Mouse (Mus musculus): ENCODE results near the gene Neurl2. TPM values are rescaled to one million over a fixed set of nuclear protein-coding genes. Genes with fewer than 3 reads are reported as not detected.

The Neurl2 gene
- polyA plus RNA-seq, 1 experiment from 2014 or later: 7.1 TPM

DNA sequence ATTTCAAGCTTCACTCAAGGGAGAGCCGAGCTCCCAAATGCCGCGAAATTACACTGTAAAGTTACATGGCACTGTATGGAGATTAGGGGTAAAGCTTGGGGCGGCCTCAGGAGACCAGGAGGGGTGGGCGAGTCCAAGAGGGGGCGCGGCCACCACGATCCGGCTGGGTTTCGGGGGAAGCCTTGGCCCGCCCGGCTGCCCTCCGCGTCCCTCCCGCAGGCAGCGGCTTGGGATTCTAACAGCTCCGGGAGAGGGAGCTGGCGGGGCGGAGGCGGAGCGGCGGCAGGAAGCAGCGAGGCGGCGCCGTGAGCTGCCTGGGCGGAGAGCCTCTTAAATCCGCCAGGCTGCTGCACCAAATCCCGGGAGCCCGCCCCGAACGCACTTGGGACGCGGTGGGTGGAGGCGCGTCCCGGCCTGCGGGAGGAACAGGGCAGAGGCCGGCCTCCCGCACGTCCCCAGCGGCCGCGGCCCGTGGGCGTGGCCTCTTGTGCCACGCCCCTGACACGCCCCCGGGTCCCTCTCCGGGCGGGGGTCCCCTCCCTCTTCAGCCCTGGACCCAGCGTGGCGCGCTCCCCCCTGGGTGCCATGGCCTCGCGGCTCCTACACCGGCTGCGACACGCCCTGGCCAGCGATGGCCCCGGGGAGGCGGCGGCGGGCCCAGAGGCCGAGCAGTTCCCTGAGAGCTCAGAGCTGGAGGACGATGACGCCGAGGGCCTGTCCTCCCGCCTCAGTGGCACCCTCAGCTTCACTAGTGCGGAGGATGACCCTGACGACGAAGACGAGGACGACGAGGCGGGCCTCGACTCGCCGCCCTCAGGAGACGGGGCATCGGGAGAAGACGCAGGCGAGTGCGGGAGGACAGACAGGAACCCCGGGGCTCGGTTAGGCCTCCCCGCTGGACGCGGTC is 47.5 kb downstream of the Neurl2 start, which contains the start of gene Snx21:
TSS of gene Snx21 (plus strand) at position 343 of the 907 bp plus-strand sequence.
- peak within 1 kb of the TSS; percentile 77 for H3K4me3 ChIP-seq (ENCODE audit: low read length)
- H3K27ac ChIP-seq (ENCODE audit: low read length): peak within 1 kb of the TSS; percentile 96
- H3K4me1 ChIP-seq (replicated peaks; ENCODE audit: control insufficient read depth, insufficient read depth, low read length): peaks cover 16% of the 10 kb centered on the region
- H3K9ac ChIP-seq (ENCODE audit: low read length): peak within 1 kb of the TSS; percentile 88
- H3K4me2 ChIP-seq (ENCODE audit: low read depth, low read length): peak within 1 kb of the TSS; percentile 86
- WGBS: under 1% methylated on average over 79 of the region's 89 CpGs
- no peaks in the 10 kb centered on the region for H3K9me3 ChIP-seq (ENCODE audit: control insufficient read depth, low read length)
- H3K27me3 ChIP-seq (ENCODE audit: control insufficient read depth, insufficient read depth, low read depth, low read length): no peaks in the 10 kb centered on the region
- no peaks in the 10 kb centered on the region for H3K36me3 ChIP-seq (ENCODE audit: control insufficient read depth, insufficient read depth, low read length)
- ATAC-seq (ENCODE audit: low read depth): peak; percentile 96

DNA sequence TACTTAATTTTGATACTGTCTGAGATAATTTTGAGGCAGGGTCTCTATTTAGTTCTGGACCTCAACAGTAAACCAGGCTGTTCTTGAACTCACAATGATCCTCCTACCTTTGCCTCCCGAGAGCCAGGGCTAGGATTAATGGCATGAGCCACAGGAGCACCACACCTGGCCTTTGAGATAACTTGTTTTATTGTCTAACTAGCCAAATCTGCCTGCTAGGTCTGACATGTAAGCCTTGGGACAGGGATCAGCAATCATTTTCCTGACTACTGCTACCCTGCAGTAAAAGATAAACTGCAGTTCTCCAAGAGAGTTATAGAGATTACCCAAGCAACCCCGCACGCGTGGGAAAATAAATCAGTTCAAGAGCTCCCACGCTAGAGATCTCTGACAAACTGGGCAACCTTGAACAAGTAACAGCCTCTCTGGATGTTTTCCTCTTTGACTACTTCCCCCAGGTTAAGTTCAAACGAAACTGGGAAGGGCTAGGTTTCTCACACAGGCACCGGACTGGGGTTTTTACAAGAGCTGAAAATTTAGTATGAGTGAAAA is 48.3 kb downstream of the Neurl2 start:
- Histone ChIP-seq H3K9ac (ENCODE audit: low read length) (peak overlapping the region; percentile 88), H3K27ac (ENCODE audit: low read length) (peak overlapping the region; percentile 96), H3K36me3 (ENCODE audit: control insufficient read depth, insufficient read depth, low read length) (no peaks in the 10 kb centered on the region), H3K9me3 (ENCODE audit: control insufficient read depth, low read length) (no peaks in the 10 kb centered on the region), H3K27me3 (ENCODE audit: control insufficient read depth, insufficient read depth, low read depth, low read length) (no peaks in the 10 kb centered on the region), H3K4me3 (ENCODE audit: low read length) (peak overlapping the region; percentile 77), H3K4me1 (replicated peaks; ENCODE audit: control insufficient read depth, insufficient read depth, low read length) (peaks cover 16% of the 10 kb centered on the region), H3K4me2 (ENCODE audit: low read depth, low read length) (peak overlapping the region; percentile 86)
- 6% methylated on average over 7 of the region's 7 CpGs for WGBS
- ATAC-seq (ENCODE audit: low read depth): no peak

DNA sequence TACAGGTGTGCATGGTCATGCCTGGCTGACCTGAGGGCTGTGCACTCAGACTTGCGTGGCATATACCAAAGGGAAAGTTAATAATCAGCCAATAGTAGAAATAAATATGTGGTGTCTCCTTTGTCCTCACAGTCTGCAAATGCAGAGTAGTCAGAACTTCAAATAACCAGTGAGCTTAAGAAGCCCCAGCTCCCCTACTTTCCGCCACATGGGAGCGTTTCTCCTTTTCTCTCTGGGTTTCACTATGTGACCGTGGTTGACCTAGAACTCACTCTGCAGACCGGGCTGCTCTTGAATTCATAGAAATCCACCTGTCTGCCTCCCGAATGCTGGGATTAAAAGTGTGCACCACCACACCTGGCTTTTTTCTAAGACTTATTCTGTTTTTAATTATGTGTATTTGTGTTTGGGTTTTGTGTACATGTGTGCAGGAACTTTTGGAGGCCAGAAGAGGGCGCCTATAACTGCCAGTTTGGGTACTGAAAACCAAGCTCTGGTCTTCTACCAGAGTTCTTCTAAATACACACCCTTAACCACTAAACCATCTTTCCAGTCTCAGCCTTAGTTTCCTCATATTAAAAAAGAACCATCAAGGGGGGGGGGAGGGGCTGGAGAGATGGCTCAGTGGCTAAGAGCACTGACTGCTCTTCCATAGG is 49.2 kb downstream of the Neurl2 start:
- Histone ChIP-seq H3K4me3 (ENCODE audit: low read length) (no peak overlapping the region), H3K27me3 (ENCODE audit: control insufficient read depth, insufficient read depth, low read depth, low read length) (no peaks in the 10 kb centered on the region), H3K36me3 (ENCODE audit: control insufficient read depth, insufficient read depth, low read length) (no peaks in the 10 kb centered on the region), H3K4me2 (ENCODE audit: low read depth, low read length) (no peak overlapping the region), H3K9me3 (ENCODE audit: control insufficient read depth, low read length) (no peaks in the 10 kb centered on the region), H3K27ac (ENCODE audit: low read length) (no peak overlapping the region), H3K9ac (ENCODE audit: low read length) (no peak overlapping the region), H3K4me1 (replicated peaks; ENCODE audit: control insufficient read depth, insufficient read depth, low read length) (peaks cover 16% of the 10 kb centered on the region)
- ATAC-seq (ENCODE audit: low read depth): no peak
- 74% methylated on average over 7 of the region's 7 CpGs for WGBS

DNA sequence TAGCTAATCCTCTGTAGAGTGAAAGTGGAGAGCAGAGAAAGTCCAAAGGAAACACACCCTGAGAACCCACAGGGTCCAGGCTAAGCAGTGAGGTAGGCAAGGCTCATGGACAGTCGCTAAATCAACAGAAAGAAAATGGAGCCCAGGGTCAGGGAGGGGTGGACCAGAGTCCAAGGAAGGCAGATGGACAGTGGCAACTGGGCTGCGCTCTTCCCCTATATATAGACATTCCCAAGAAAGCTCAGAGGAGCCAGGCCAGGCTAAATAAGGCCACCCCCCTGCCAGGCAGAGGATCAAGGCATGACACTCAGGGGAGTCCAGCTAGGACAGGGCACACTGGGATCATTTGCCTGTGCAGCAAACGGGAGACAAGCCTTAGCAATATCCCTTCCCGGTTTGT is 51.4 kb downstream of the Neurl2 start:
- peaks cover 11% of the 10 kb centered on the region for H3K4me1 ChIP-seq (replicated peaks; ENCODE audit: control insufficient read depth, insufficient read depth, low read length)
- no peak overlapping the region for H3K9ac ChIP-seq (ENCODE audit: low read length)
- no peak overlapping the region for H3K4me2 ChIP-seq (ENCODE audit: low read depth, low read length)
- H3K27ac ChIP-seq (ENCODE audit: low read length): no peak overlapping the region
- no peaks in the 10 kb centered on the region for H3K27me3 ChIP-seq (ENCODE audit: control insufficient read depth, insufficient read depth, low read depth, low read length)
- H3K36me3 ChIP-seq (ENCODE audit: control insufficient read depth, insufficient read depth, low read length): no peaks in the 10 kb centered on the region
- WGBS: 65% methylated on average over 4 of the region's 4 CpGs
- no peaks in the 10 kb centered on the region for H3K9me3 ChIP-seq (ENCODE audit: control insufficient read depth, low read length)
- no peak overlapping the region for H3K4me3 ChIP-seq (ENCODE audit: low read length)
- ATAC-seq (ENCODE audit: low read depth): no peak

Other genes with a start within 250 kb of the Neurl2 start
- gene Wfdc6a, start 248.0 kb downstream of the Neurl2 start, polyA plus RNA-seq (2015; fragmentation: Nextera tagmentation; extraction: Ambion mirVana): 0.92 and 1.4 TPM in 2 replicates
- gene Eppin, start 239.9 kb downstream of the Neurl2 start, polyA plus RNA-seq (2015; fragmentation: Nextera tagmentation; extraction: Ambion mirVana): not detected in 2 replicates
- gene Wfdc6b, start 219.9 kb downstream of the Neurl2 start, polyA plus RNA-seq (2015; fragmentation: Nextera tagmentation; extraction: Ambion mirVana): not detected in 2 replicates
- not detected in 2 replicates for gene Wfdc8, start 219.8 kb downstream of the Neurl2 start, polyA plus RNA-seq (2015; fragmentation: Nextera tagmentation; extraction: Ambion mirVana)
- gene Wfdc16, start 194.7 kb downstream of the Neurl2 start, polyA plus RNA-seq (2015; fragmentation: Nextera tagmentation; extraction: Ambion mirVana): not detected in 2 replicates
- gene Wfdc10, start 177.4 kb downstream of the Neurl2 start, polyA plus RNA-seq (2015; fragmentation: Nextera tagmentation; extraction: Ambion mirVana): 0.50 TPM in 1 of 2 replicates, not detected in the other
- not detected in 2 replicates for gene Wfdc9, start 176.9 kb downstream of the Neurl2 start, polyA plus RNA-seq (2015; fragmentation: Nextera tagmentation; extraction: Ambion mirVana)
- gene Wfdc11, start 159.4 kb downstream of the Neurl2 start, polyA plus RNA-seq (2015; fragmentation: Nextera tagmentation; extraction: Ambion mirVana): not detected in 2 replicates
- gene Wfdc13, start 148.3 kb downstream of the Neurl2 start, polyA plus RNA-seq (2015; fragmentation: Nextera tagmentation; extraction: Ambion mirVana): 0.20 and 0.46 TPM in 2 replicates
- gene Spint4, start 135.0 kb downstream of the Neurl2 start, polyA plus RNA-seq (2015; fragmentation: Nextera tagmentation; extraction: Ambion mirVana): not detected in 2 replicates
- not detected in 2 replicates for gene Spint5, start 118.2 kb downstream of the Neurl2 start, polyA plus RNA-seq (2015; fragmentation: Nextera tagmentation; extraction: Ambion mirVana)
- gene Wfdc3, start 87.5 kb downstream of the Neurl2 start, polyA plus RNA-seq (2015; fragmentation: Nextera tagmentation; extraction: Ambion mirVana): 2.0 and 2.9 TPM in 2 replicates
- 61.3 and 71.9 TPM in 2 replicates for gene Dnttip1, start 87.5 kb downstream of the Neurl2 start, polyA plus RNA-seq (2015; fragmentation: Nextera tagmentation; extraction: Ambion mirVana)
- 494 and 533 TPM in 2 replicates for gene Ube2c, start 63.6 kb downstream of the Neurl2 start, polyA plus RNA-seq (2015; fragmentation: Nextera tagmentation; extraction: Ambion mirVana)
- gene Tnnc2, start 53.5 kb downstream of the Neurl2 start, polyA plus RNA-seq (2015; fragmentation: Nextera tagmentation; extraction: Ambion mirVana): 27.9 and 94.5 TPM in 2 replicates
- 23.9 and 30.6 TPM in 2 replicates for gene Snx21, start 47.6 kb downstream of the Neurl2 start, polyA plus RNA-seq (2015; fragmentation: Nextera tagmentation; extraction: Ambion mirVana)
- 21.9 and 24.5 TPM in 2 replicates for gene Acot8, start 28.6 kb downstream of the Neurl2 start, polyA plus RNA-seq (2015; fragmentation: Nextera tagmentation; extraction: Ambion mirVana)
- gene Zswim3, start 28.4 kb downstream of the Neurl2 start, polyA plus RNA-seq (2015; fragmentation: Nextera tagmentation; extraction: Ambion mirVana): 7.9 and 8.9 TPM in 2 replicates
- 16.6 and 16.9 TPM in 2 replicates for gene Zswim1, start 10.8 kb downstream of the Neurl2 start, polyA plus RNA-seq (2015; fragmentation: Nextera tagmentation; extraction: Ambion mirVana)
- gene Spata25, start 4.9 kb downstream of the Neurl2 start, polyA plus RNA-seq (2015; fragmentation: Nextera tagmentation; extraction: Ambion mirVana): not detected in 2 replicates
- gene Ctsa, start 583 bp downstream of the Neurl2 start, polyA plus RNA-seq (2015; fragmentation: Nextera tagmentation; extraction: Ambion mirVana): 156 and 161 TPM in 2 replicates
- 193 and 203 TPM in 2 replicates for gene Pltp, start 24.3 kb upstream of the Neurl2 start, polyA plus RNA-seq (2015; fragmentation: Nextera tagmentation; extraction: Ambion mirVana)
- gene Pcif1, start 45.8 kb upstream of the Neurl2 start, polyA plus RNA-seq (2015; fragmentation: Nextera tagmentation; extraction: Ambion mirVana): 75.3 and 75.8 TPM in 2 replicates
- 14.3 and 14.6 TPM in 2 replicates for gene Zfp335, start 78.3 kb upstream of the Neurl2 start, polyA plus RNA-seq (2015; fragmentation: Nextera tagmentation; extraction: Ambion mirVana)
- 2.0 and 7.8 TPM in 2 replicates for gene Mmp9, start 107.3 kb upstream of the Neurl2 start, polyA plus RNA-seq (2015; fragmentation: Nextera tagmentation; extraction: Ambion mirVana)
- 0.47 and 0.53 TPM in 2 replicates for gene Slc12a5, start 127.3 kb upstream of the Neurl2 start, polyA plus RNA-seq (2015; fragmentation: Nextera tagmentation; extraction: Ambion mirVana)
- 64.3 and 64.4 TPM in 2 replicates for gene Ncoa5, start 201.4 kb upstream of the Neurl2 start, polyA plus RNA-seq (2015; fragmentation: Nextera tagmentation; extraction: Ambion mirVana)
- 41.7 and 41.9 TPM in 2 replicates for gene Cd40, start 222.2 kb upstream of the Neurl2 start, polyA plus RNA-seq (2015; fragmentation: Nextera tagmentation; extraction: Ambion mirVana)